Mouse (Mus musculus) right cerebral cortex, adult 2 months (tissue): Measurements from ENCODE around the gene U2af2.

Experiments
- DNase-seq, 2 experiments: peaks; one replicate each; pipeline ENCODE4 v3.0.0; 2021 to 2022; ENCODE audit warnings: low spot score in 2 of 2

The U2af2 gene

DNA sequence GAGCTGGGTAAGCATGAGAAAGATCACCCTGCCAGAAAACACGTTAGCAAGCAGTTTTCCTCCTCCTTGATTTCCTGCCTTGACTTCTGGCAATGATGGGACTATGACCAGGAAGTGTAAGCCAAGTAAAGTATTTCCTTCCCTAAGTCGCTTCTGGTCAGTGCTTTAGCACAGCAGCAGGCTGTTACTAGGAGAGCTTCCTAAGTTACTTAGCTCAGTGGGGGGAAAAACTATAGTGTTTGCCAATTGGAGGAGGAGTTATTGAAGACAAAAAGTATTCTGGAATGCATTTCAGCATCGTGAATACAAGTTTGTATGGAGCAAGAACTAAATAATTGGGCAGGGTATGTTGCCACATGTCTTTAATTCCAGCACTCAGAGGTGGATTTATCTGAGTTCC, 50.8 kb downstream of the U2af2 start:
- DNase-seq = no peak

- DNase-seq = no peak
Observed at GRCm38 (mm10) chr7:5116850-5117249, 54.9 kb downstream of the U2af2 start, which contains the start of gene Rfpl4. Gene Rfpl4, minus strand, starts transcription at chr7:5116950.

DNA sequence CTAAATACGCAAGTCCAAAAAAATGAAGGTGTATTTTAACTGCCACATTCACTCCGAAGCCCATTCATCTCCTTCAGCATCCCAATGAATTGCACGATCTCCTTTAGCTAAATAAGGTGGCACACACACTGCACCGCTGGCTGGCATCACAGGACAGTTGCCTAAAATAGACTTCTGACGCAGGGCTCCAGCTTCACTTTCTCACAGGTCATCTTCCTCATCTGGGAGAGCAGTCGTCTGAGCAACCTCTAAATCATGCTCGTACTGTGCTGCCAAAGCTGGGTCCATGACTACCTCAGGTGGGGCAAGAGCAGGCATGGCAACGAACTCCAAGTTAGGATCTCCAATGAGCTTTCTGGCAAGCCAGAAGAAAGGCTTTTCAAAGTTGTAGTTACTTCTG, 63.1 kb downstream of the U2af2 start:
- DNase-seq = no peak

- peak; percentile 71 to 78 for DNase-seq
Observed at GRCm38 (mm10) chr7:5125549-5126406, 63.8 kb downstream of the U2af2 start, which contains the start of gene Rasl2-9. Gene Rasl2-9, minus strand, starts transcription at chr7:5125950.
